Mouse (Mus musculus) C2C12 (cell line): ENCODE data around the gene Fam161a.

Experiments
- CEBPB ChIP-seq: IDR thresholded peaks from one replicate; pipeline ENCODE4 v1.6.1; 2011; ENCODE audit warnings: low read depth, mild to moderate bottlenecking, control low read depth, moderate library complexity
- CTCF ChIP-seq: IDR thresholded peaks from one replicate; pipeline ENCODE4 v1.5.1; 2011; ENCODE audit not compliant: control insufficient read depth, insufficient read depth, insufficient read length

DNA sequence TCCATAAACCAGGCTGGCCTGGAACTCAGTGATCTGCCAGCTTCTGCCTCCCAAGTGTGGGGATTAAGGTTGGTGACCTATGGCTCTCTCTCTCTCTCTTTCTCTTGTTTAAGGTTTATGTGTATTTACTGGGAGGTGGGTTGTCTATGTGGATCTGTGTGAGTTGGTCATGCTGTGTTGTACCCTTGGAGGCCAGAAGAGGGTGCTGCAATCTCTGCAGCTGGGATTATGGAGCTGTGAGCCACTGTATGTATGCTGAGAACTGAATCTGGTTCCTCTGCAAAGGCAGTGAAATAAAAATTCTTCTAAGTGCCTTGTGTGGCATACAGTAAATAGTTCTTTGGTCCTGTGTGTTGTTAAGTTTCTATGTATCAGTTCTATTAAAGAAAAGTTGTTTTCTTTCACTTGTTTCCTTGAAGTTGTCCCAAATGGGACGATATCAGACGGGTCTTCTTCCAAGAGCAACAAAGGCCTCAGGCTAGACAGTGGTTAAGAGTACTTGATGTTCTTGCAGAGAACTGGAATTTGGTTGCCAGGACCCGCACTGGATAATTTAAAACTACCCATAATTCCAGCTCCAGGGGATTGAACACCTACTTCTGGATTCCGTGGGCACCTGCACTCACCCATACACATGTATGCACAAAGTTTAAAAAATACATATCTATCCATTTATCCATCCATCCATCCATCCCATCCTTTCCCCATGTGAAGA, 6.4 kb downstream of the Fam161a start:
- TF ChIP-seq CTCF (peak; percentile 5), CEBPB (no peak)
